Mouse (Mus musculus) ES-Bruce4 (cell line): ENCODE measurements at regions not wholly inside any gene's neighbourhood (a gene's known extent, or its start where the extent isn't known, plus 50 kb on each side); places are given as distances from the start of the nearest gene placed in this dataset.

Source experiments
- H3K27ac ChIP-seq: 2 replicates; pipeline ENCODE4 v1.5.1; 2012; ENCODE audit warnings: low read length, inconsistent platforms; ENCODE audit not compliant: insufficient read depth
- H3K27me3 ChIP-seq: 2 replicates; pipeline ENCODE4 v1.6.1; 2012; ENCODE audit warnings: mild to moderate bottlenecking, low read length, inconsistent platforms; ENCODE audit not compliant: control insufficient read depth, poor library complexity, insufficient read depth, severe bottlenecking
- H3K36me3 ChIP-seq: 2 replicates; pipeline ENCODE4 v1.6.1; 2012; ENCODE audit warnings: inconsistent platforms, mild to moderate bottlenecking, low read length, moderate library complexity; ENCODE audit not compliant: control insufficient read depth, poor library complexity, insufficient read depth, severe bottlenecking
- H3K4me1 ChIP-seq: one replicate; pipeline ENCODE4 v1.8.1; 2011; ENCODE audit warnings: low read length; ENCODE audit not compliant: control insufficient read depth, insufficient read depth
- H3K4me3 ChIP-seq: 2 replicates; pipeline ENCODE4 v1.5.1; 2011; ENCODE audit warnings: low read depth, mild to moderate bottlenecking, low read length
- H3K9ac ChIP-seq: 2 replicates; pipeline ENCODE4 v1.6.1; 2012; ENCODE audit warnings: low read depth, mild to moderate bottlenecking, inconsistent platforms; ENCODE audit not compliant: poor library complexity, severe bottlenecking
- H3K9me3 ChIP-seq: replicated peaks from 2 replicates; pipeline ENCODE4 v1.6.1; 2012; ENCODE audit warnings: mild to moderate bottlenecking, low read length, inconsistent platforms; ENCODE audit not compliant: control insufficient read depth, poor library complexity, insufficient read depth, severe bottlenecking
- CTCF ChIP-seq: IDR thresholded peaks from one replicate; pipeline ENCODE4 v1.8.1; 2011; ENCODE audit warnings: low read depth, low read length
- EP300 ChIP-seq: IDR thresholded peaks from 2 replicates; pipeline ENCODE4 v1.6.1; 2011; ENCODE audit warnings: low read depth, low read length; ENCODE audit not compliant: insufficient read depth
- POLR2A ChIP-seq: IDR thresholded peaks from one replicate; pipeline ENCODE4 v1.8.1; 2011; ENCODE audit warnings: low read length; ENCODE audit not compliant: insufficient read depth

DNA sequence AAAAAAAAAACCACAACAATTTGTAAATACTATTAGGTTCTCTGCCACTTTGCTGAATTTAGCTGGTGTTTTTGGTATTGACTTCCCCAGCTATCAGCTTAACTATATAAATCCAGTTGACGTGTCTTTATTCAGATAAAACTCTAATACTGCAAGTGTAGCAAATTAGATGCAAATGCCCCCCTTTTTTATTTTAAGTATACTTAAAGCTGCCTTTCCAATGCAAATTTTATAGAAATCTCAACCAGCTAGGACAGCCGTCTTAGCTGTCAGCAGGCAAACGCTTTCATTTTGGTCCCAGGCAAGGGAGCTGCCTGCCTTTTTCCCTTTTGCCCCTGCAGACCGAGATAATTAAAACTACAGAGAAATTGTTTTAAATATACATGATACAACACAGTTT lies 61.6 kb upstream of the Irx3 start:
- peaks cover 4% of the 10 kb centered on the region for H3K4me1 ChIP-seq
- TF ChIP-seq EP300, result no peak
- no peak for TF ChIP-seq CTCF
- no peak for TF ChIP-seq POLR2A
- no peak overlapping the region for H3K27ac ChIP-seq
- no peaks in the 10 kb centered on the region for H3K9me3 ChIP-seq
- H3K27me3 ChIP-seq, result no peaks in the 10 kb centered on the region
- no peaks in the 10 kb centered on the region for H3K36me3 ChIP-seq
- H3K9ac ChIP-seq, result no peak overlapping the region
- no peak overlapping the region for H3K4me3 ChIP-seq

DNA sequence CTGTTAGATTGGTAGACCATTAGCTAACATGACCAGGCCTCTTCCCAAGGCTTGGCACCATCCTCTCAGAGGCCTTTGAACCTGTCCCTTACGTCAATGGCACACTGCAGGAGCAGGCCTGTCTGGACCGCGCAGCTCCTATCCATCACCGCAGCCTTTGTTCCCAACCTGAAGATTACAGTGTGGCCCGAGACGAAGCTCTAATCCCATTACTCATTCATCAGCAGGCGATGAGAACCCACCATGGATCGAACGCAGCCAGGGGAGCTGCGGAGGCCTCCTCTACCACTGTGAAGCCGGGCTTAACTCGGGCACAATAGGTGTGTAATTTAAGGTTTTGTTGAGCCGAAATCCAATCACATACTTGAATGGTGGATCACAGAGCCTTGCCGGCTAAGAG lies 54.0 kb upstream of the Irx3 start:
- Histone ChIP-seq H3K36me3 (no peaks in the 10 kb centered on the region), H3K27ac (no peak overlapping the region), H3K4me3 (no peak overlapping the region), H3K9ac (no peak overlapping the region), H3K9me3 (no peaks in the 10 kb centered on the region), H3K27me3 (no peaks in the 10 kb centered on the region), H3K4me1 (no peaks in the 10 kb centered on the region)
- TF ChIP-seq EP300 (no peak), POLR2A (no peak), CTCF (no peak)

DNA sequence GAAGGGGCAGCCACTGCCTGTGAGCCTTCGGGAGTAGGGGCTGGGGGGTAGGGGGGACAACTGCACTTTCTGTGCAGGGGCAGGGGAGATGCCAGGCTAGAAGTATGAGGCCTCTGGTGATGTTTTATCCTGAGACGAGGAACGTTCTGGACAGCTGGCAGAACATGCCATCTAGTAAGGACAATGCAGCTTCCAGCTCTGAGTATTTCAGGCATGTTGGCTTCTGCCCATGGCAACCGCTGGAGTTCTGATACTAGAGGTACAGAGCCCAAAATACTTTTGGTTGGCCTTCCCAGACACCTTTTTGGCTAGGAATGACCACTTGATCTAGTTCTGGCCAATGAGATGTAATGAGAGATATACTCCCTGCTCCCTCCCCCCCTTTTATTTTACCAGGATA lies 52.5 kb upstream of the Irx3 start:
- Histone ChIP-seq H3K4me1 (no peaks in the 10 kb centered on the region), H3K27me3 (no peaks in the 10 kb centered on the region), H3K36me3 (no peaks in the 10 kb centered on the region), H3K9ac (no peak overlapping the region), H3K27ac (no peak overlapping the region), H3K9me3 (no peaks in the 10 kb centered on the region), H3K4me3 (no peak overlapping the region)
- TF ChIP-seq EP300 (no peak), POLR2A (no peak), CTCF (no peak)

DNA sequence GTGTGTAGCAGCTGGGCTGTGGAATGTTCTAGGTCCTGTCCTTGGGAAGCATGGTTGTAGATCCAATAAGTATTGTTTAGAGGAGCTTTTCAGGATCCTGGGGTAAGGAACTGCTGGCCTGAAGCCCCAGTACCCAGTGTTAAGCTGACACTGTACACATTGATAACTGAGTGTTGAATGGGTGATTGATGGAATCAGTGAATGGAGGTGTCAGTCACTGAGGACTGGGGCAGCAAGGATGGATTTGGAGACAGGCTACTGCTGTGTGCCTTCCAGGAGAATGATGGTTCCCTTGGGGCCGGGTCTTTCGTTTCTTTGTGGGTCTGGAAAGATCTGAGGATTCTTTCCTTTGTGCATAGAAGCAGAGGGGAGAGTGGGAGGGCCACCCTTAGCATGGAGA lies 51.9 kb upstream of the Irx3 start:
- Histone ChIP-seq H3K9me3 (no peaks in the 10 kb centered on the region), H3K4me3 (no peak overlapping the region), H3K27me3 (no peaks in the 10 kb centered on the region), H3K27ac (no peak overlapping the region), H3K9ac (no peak overlapping the region), H3K36me3 (no peaks in the 10 kb centered on the region), H3K4me1 (no peaks in the 10 kb centered on the region)
- TF ChIP-seq EP300, result no peak
- no peak for TF ChIP-seq CTCF
- no peak for TF ChIP-seq POLR2A

DNA sequence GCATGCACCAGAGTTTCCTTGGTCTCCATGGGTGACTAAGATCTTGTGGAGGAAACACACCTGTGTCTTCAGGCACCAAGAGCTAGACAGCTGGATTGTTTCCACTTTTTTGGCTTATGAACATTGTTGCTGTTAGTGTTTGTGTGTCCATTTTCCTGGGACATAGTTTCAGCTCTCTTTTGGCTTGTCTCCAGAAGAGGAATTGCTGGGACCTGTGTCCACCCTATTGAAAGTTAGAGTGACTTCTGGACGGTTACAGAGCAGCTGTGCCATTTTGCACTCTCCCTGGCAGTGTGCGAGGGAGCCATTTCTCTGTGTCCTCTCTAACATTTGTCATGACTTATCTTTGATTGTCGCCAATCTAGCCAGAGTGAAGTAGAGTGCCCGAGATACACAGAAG lies 51.5 kb upstream of the Irx3 start:
- Histone ChIP-seq H3K4me3 (no peak overlapping the region), H3K27me3 (no peaks in the 10 kb centered on the region), H3K9ac (no peak overlapping the region), H3K36me3 (no peaks in the 10 kb centered on the region), H3K27ac (no peak overlapping the region), H3K4me1 (no peaks in the 10 kb centered on the region), H3K9me3 (no peaks in the 10 kb centered on the region)
- TF ChIP-seq CTCF (no peak), EP300 (no peak), POLR2A (no peak)
